Mouse (Mus musculus) brain, embryonic 14.5 days (tissue): Measurements from ENCODE around the gene Kcnma1.

ENCODE experiments used
- CTCF ChIP-seq: fragments of 200-500 bp; IDR thresholded peaks from 2 replicates; pipeline ENCODE4 v1.5.1; 2012; ENCODE audit warnings: inconsistent platforms, mild to moderate bottlenecking, moderate library complexity, borderline replicate concordance; ENCODE audit not compliant: insufficient read depth, insufficient read length; ENCODE audit errors: extremely low read depth
- POLR2A ChIP-seq: fragments of 200-500 bp; IDR thresholded peaks from 2 replicates; pipeline ENCODE4 v1.6.1; 2012; ENCODE audit warnings: mild to moderate bottlenecking, inconsistent platforms, borderline replicate concordance; ENCODE audit not compliant: poor library complexity, insufficient read depth, insufficient read length, severe bottlenecking; ENCODE audit errors: extremely low read depth

DNA sequence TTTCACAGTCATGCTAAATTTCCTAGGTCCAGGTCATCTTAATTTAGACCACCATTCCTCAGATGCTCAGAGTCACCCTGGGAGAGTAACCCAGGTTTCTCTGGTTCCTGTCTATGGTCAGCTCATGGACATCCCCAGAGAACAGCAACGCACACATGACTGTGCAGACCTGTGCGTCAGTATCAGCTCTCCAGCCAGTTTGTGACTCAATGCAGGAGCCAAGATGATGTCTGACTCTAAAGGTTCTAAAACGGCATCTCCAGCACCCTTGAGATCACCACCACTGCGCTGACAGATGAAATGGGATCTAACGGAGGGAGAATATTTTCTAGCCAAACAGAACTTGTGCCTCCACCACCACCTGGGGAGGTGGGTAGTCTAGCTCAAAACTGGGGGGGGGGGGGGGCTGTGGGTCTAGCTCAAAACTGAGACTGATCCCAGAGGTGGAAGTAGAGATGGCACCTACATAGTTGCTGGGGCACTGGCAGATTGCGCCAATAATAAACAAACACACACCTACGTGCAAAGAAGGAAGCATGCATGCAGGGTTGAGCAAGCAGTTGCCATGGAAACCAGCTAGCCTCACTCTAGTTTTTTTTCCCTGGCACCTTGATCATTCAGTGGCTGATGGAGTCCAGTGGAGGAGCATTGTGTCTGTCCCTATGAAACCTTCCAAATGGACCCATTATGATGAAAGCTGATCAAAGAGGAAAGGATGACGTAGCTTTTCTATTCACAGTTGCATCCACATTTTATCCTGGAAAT, 231.3 kb downstream of the Kcnma1 start:
- TF ChIP-seq CTCF (no peak), POLR2A (no peak)
